Mouse (Mus musculus) induced T-regulatory cell, adult 2 months (primary cell): Measurements from ENCODE around the gene Ppp1r10.
A peak's percentile ranks its signal among the peaks of the same experiment; 100 is the strongest.

ENCODE experiments used
- DNase-seq: peaks from one replicate; pipeline ENCODE4 v3.0.0-alpha.2; 2012; ENCODE audit warnings: low read depth

Gene Ppp1r10

GRCm38 (mm10) chr17:35903343-35903991 is 12.8 kb upstream of the Ppp1r10 start:
- DNase-seq: no peak

- DNase-seq: no peak
These were observed 12.3 kb upstream of the Ppp1r10 start for GRCm38 (mm10) chr17:35903992-35904355.

- no peak for DNase-seq
These were observed 10.6 kb upstream of the Ppp1r10 start for GRCm38 (mm10) chr17:35905587-35905986.

- peak; percentile 64 for DNase-seq
These were observed 8.6 kb upstream of the Ppp1r10 start for GRCm38 (mm10) chr17:35907609-35908008.

GRCm38 (mm10) chr17:35909186-35909918 is 6.9 kb upstream of the Ppp1r10 start:
- DNase-seq: peak; percentile 54

GRCm38 (mm10) chr17:35909919-35910369 is 6.3 kb upstream of the Ppp1r10 start, which contains the start of gene Atat1:
Gene Atat1, minus strand, starts transcription at chr17:35910075.
- peak; percentile 99 for DNase-seq

GRCm38 (mm10) chr17:35914975-35915374 is 1.3 kb upstream of the Ppp1r10 start:
- DNase-seq: peak; percentile 38

- peak; percentile 61 for DNase-seq
These were observed 517 bp upstream of the Ppp1r10 start for GRCm38 (mm10) chr17:35915538-35916296.

- no peak for DNase-seq
These were observed 869 bp downstream of the Ppp1r10 start for GRCm38 (mm10) chr17:35917143-35917462.

- peak; percentile 81 for DNase-seq
These were observed 1.4 kb downstream of the Ppp1r10 start for GRCm38 (mm10) chr17:35917463-35918251.

- peak; percentile 80 for DNase-seq
These were observed 2.2 kb downstream of the Ppp1r10 start for GRCm38 (mm10) chr17:35918276-35919059.

GRCm38 (mm10) chr17:35919060-35919715 is 3.0 kb downstream of the Ppp1r10 start:
- DNase-seq: peak; percentile 99

- no peak for DNase-seq
These were observed 3.6 kb downstream of the Ppp1r10 start for GRCm38 (mm10) chr17:35919864-35920301.

GRCm38 (mm10) chr17:35920384-35920783 is 4.2 kb downstream of the Ppp1r10 start:
- no peak for DNase-seq

- DNase-seq: peak; percentile 65
These were observed 4.8 kb downstream of the Ppp1r10 start for GRCm38 (mm10) chr17:35920862-35921562.

GRCm38 (mm10) chr17:35921710-35922109 is 5.5 kb downstream of the Ppp1r10 start:
- no peak for DNase-seq

GRCm38 (mm10) chr17:35922566-35922965 is 6.3 kb downstream of the Ppp1r10 start:
- no peak for DNase-seq

- no peak for DNase-seq
These were observed 7.0 kb downstream of the Ppp1r10 start for GRCm38 (mm10) chr17:35923281-35923680.

GRCm38 (mm10) chr17:35927471-35927870 is 11.2 kb downstream of the Ppp1r10 start:
- DNase-seq: no peak

GRCm38 (mm10) chr17:35929534-35929933 is 13.3 kb downstream of the Ppp1r10 start:
- no peak for DNase-seq
